Mouse (Mus musculus) mouse trophoblast stem cell (cell line): ENCODE data around the gene S100b.

Experiments used
- in situ Hi-C, 2 experiments: fragments of 300-500 bp; cut with MseI, MboI; formaldehyde crosslinking; loops; 2 replicates in 1 of 2; 3 replicates in 1 of 2; pipeline ENCODE4 v1.15.1; 2025

Gene S100b

GRCm38 (mm10) chr10:76260358-76261059 lies 6.9 kb downstream of the S100b start:
- in situ Hi-C loops = no loop called here

DNA sequence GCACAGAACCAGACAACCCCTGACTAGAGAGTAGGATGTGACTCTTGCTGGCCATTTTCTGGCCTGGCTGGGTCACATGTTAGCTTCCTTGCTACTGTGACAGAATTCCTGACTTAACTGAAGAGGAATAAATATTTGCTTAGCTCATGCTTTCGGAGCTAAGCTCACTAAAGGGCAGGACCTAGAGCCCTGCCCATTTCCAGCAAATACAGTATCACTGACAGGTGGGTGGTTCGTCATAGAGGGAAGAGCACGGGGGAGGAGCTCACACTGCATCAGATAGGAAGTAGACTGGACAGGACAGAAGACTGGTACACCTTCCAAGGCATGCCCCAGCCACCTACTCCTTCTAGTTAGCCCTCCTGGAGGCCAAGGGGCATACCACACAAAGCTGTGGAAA lies 7.8 kb downstream of the S100b start:
- in situ Hi-C loops = no loop called here

DNA sequence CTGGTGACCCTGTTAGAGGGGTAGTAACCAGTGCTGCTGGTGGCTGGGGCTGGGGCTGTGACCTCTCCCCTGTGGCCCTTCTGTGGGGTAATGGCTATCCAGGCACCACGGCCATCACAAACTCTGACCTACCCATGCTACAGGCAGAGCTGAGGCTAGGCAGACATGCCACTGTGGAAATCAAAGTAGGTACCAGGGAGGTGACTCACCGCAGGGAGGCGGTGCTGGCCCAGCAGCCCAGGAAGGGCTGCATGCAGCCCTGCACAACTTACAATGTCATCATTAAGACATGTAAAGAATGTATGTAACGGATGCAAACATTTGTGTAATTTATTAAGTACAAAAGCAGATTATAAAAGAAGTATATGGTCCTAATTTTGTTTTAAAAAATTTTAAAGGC lies 8.8 kb downstream of the S100b start:
- in situ Hi-C loops = no loop called here

GRCm38 (mm10) chr10:76271238-76271637 lies 17.6 kb downstream of the S100b start:
- in situ Hi-C loops = no loop called here

DNA sequence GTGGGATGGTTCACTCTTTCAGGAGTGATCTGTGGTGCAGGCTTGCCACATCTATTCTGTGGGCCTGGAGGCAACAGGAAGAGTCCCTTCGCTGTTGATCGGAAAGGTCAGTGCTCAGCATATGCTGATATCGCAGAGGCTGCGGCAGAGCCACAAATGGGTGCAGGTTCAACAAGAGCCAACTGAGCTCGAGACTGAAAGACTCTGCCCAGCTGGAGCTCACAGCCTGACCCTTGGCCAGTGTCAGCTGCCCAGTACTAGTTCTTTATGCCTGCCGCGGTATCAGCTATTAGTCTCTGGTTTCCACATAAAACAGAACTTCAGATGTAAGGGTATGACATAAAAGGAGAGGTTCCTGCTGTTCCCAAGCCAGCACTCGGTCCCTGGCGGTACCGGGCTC lies 21.6 kb downstream of the S100b start:
- in situ Hi-C loops = no loop called here

DNA sequence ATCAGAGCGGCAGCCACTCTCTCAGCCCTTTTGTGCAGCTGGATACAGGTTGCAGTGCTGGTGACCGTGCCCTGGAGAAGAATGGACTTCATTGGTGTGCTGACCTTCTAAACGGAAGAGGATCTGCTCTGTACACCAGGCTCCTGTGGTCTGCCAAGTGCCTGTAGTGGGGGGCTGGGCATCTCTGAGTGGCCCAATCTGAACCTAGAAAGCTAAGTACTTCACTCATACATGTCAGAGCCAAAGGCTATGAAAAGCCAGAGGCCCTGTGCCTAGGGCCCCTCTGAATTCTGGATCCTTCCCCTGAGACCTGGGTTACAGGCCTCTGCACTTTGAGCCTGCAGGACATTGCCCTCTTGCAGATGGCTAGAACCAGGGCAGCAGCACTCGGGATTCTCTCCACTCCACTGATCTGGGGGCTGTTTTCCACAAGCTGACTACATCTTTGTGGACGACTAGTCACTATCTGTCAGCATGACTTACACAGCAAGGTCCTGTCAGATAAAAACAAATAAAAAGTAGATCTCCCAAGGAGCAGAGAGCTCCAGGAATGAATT lies 25.0 kb downstream of the S100b start:
- in situ Hi-C loops = no loop called here

DNA sequence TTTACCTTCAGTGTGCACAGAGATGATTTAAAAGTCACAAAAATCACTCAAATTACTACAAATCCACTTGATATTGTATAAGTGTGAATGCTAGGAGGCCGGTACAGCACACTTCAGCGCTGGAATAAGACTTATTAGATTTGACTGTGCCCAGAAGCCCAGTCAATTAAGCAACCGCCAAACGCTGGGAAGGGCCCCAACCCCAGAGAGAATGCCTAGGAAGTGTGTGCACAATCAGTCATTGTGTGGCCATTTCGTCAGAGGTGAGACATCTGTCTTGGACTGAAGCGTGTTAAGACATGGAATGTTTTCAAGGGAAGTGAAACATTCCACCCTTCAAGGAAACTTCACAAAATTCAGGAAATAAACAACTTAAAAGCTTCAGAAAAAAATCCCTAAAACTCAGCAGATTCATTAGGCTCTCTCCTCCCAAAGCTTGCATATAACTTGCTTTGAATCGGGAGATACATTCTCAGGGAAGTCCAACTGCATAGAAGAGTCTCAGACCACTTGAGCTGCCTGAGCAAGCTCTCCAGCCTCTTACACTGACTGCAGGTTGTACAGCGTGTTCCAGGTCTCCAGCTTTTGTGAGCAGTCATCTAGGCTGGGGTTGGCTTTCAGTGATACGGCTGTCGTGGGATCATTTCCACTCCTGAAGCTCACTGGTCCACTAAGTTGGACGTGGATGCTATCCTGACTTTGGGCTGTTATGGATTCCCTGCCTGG lies 34.8 kb downstream of the S100b start:
- in situ Hi-C loops = no loop called here

- in situ Hi-C loops = no loop called here
These were observed 35.4 kb downstream of the S100b start for GRCm38 (mm10) chr10:76289052-76289451.

GRCm38 (mm10) chr10:76289936-76290671 lies 36.5 kb downstream of the S100b start:
- in situ Hi-C loops = no loop called here

- in situ Hi-C loops = no loop called here
These were observed 39.6 kb downstream of the S100b start for GRCm38 (mm10) chr10:76293222-76293621.

GRCm38 (mm10) chr10:76300133-76300532 lies 46.5 kb downstream of the S100b start:
- in situ Hi-C loops = loop anchor here in 1 of 2 experiments (25.0 kb wide), 1 partner anchor 437 kb away; the partner anchor contains the start of gene Col6a1

DNA sequence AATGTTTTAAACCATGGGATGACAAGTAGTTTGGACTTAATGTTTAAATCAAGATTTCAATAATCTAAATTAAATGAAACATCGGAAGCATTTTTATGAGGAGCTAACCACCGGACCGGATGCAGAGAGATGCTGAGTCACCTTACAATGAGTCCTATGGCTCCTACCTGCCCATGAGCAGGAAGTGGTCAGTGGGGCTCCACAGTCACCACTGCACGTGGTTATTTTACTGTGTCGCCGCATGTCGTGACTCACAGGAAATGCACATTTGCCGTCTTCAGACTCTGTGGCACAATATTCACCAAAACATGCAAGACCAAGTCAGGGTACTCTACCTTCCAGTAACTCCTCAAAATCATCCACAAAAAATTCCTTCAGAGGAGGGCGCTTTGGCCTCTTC lies 53.1 kb downstream of the S100b start:
- in situ Hi-C loops = loop anchor here in 1 of 2 experiments (25.0 kb wide), 1 partner anchor 431 kb away; the partner anchor contains the start of gene Col6a1
